Mouse (Mus musculus) left cerebral cortex, postnatal 4 days (tissue): Measurements from ENCODE around the gene Tbc1d2. TPM values are rescaled to one million over a fixed set of nuclear protein-coding genes. Genes with fewer than 3 reads are reported as not detected.
A peak's percentile ranks its signal among the peaks of the same experiment; 100 is the strongest.
"Not testable (repeated sequence)": the region's sequence is repeated elsewhere in the genome, so short reads cannot be mapped to it uniquely, and the experiment has no call there.

Experiments used
- DNase-seq: peaks from one replicate; pipeline ENCODE4 v3.0.0-alpha.2; 2022
- intact Hi-C: fragments of 180-260 bp; cut with DNase I; formaldehyde crosslinking; loops from one replicate; pipeline ENCODE4 v1.15.1; 2025
- total RNA-seq, 2 experiments: library from RNA; stranded (reverse); gene quantifications; 2 replicates each; pipeline ENCODE4 v1.2.3; 2021

The Tbc1d2 gene
- total RNA-seq, 2 experiments from 2014 or later, result 1.3 to 1.4 TPM

- no peak for DNase-seq
- intact Hi-C loops, result no loop called here
These were observed 6.3 kb downstream of the Tbc1d2 start for GRCm38 (mm10) chr4:46643676-46644112.

DNA sequence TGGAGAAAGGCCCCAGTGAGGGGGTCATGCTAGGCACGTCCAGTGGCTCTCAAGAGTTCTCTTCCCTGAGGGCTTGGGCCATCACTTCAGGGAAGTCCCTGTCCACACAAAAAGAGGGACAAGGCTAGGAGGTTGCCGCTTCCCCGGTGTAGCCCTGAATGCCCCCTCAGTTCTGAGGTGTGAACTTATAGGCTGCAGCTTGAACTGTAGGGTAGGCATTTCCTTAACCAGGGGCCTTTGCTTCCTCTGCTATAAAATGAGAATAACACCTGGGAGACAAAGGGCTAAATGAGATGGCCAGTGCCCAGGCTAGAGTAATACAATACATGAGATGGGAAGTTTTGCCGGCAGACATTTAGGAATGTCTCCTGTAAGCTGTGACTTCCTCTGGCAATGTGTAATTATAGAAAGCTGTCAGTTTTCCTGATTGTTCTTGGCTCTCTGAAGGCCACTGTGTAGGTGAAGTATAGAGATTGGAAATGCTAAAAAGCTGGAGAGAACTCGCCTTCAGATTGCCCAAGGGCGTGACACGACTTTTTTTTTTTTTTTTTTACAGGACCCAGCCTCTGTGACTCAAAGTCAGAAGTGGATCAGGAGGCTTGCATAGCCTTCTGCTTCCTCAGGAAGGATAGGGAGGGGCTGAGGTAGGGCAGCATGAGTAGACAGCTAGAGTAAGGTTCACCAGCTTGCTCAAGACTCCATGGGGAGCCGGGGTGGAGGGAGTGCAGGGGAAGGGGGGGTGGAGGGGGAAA, 6.9 kb downstream of the Tbc1d2 start:
- no peak for DNase-seq
- intact Hi-C loops, result no loop called here

DNA sequence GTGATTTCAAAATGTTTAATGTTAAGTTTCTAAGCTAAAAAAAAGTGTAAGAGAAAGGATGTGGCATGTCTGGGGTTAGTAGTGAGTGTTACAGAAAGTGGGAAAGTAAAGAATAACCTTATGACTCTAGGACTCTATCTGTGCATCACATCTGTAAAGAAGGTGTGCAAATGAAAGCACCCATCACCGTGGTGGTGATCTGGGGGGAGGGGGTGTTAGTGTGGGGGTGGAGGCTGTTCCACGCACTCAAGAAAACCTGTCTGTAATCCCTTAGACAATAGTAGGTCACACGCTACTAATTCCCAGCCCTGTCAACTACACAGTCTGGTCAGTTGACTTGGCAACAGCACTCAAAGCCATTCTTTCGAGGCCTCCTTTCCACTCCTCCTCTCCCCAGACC, 8.7 kb downstream of the Tbc1d2 start:
- DNase-seq, result no peak
- intact Hi-C loops, result no loop called here

GRCm38 (mm10) chr4:46639866-46640265, 10.1 kb downstream of the Tbc1d2 start:
- DNase-seq, result no peak
- intact Hi-C loops, result no loop called here

DNA sequence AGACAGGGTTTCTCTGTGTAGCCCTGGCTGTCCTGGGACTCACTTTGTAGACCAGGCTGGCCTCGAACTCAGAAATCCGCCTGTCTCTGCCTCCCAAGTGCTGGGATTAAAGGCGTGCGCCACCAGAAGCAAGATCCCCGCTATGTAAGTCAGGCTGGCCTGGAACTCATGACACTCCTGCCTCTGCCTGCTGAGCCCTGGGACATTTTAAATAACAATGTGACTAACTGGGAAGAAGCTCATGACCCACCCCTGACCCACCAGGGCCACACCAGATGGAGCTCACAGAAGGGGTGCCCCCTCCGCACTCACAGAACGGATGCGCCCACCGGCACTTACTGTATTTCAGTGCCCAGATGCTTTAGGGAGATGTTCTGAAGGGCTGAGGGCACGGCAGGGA, 12.8 kb downstream of the Tbc1d2 start:
- intact Hi-C loops, DNase-seq: not testable (repeated sequence)

- DNase-seq, result no peak
- intact Hi-C loops, result no loop called here
These were observed 14.1 kb downstream of the Tbc1d2 start for GRCm38 (mm10) chr4:46635702-46636430.

- no peak for DNase-seq
- intact Hi-C loops, result no loop called here
These were observed 15.1 kb downstream of the Tbc1d2 start for GRCm38 (mm10) chr4:46634881-46635280.

- DNase-seq, intact Hi-C loops: not testable (repeated sequence)
These were observed 16.4 kb downstream of the Tbc1d2 start for GRCm38 (mm10) chr4:46633565-46633964.

- intact Hi-C loops, result no loop called here
These were observed 17.5 kb downstream of the Tbc1d2 start for GRCm38 (mm10) chr4:46632465-46632864.

DNA sequence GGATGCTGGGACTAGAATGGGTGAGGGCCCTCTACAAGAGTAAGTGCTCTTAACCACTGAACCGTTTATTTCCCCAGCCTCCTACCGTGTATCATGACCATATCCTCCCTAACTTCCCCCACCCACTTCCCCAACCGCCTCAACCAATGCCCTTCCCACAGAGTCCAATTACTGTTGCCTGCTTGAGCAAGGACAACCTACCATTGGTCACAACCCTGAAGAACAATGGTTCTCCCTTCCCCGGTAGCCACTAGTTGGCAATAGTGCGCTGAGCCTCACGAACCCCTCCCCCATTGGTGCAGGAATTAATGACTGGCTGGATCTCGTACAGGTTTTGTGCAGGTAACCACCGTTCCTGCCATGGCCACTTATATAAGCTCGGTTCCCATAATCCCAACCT, 19.6 kb downstream of the Tbc1d2 start:
- intact Hi-C loops, result no loop called here
- DNase-seq, result no peak

More at GRCm38 (mm10) chr4:46632465-46632864, 17.5 kb downstream of the Tbc1d2 start:
- no peak for DNase-seq

DNA sequence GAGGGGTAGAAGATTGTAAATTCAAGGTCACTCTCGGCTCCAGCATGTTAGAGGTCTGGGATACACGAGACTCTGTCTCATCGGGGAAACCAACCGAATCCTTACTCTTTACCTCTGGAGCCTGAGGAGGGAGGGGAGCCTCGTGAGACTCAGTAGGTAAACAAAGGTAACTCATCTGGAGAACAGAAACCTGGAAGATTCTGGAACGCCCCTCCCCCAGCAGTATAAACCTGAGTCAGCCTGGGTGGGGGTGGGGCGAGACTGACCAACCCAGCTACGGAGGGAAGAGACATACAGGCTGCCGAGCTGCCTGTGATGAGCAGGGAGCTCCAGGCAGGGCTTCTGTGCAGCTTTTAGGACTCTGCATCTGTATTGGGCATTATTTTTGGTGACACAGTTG, 21.1 kb downstream of the Tbc1d2 start:
- intact Hi-C loops, result no loop called here
- no peak for DNase-seq

- DNase-seq, result no peak
- intact Hi-C loops, result no loop called here
These were observed 21.9 kb downstream of the Tbc1d2 start for GRCm38 (mm10) chr4:46628081-46628480.

DNA sequence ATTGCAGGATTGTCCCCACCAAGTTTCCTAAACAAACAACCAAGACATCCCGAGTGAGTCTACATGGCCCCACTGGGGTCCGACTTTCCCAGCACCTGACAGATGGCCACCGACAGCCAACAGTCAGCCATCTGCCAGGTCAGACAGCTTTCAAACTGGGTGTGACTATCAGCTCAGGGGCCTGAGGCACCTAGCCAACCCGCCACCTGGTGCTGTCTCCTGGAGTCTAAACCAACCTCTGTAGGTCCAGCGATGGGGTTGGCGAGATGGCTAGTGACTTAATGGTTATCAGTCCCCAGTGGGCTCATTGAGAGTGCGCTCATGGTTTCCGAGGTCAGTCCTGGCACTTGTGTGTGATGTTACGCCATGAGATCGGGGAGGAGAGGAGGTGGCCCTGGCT, 24.9 kb downstream of the Tbc1d2 start:
- intact Hi-C loops, result no loop called here
- peak; percentile 91 for DNase-seq

DNA sequence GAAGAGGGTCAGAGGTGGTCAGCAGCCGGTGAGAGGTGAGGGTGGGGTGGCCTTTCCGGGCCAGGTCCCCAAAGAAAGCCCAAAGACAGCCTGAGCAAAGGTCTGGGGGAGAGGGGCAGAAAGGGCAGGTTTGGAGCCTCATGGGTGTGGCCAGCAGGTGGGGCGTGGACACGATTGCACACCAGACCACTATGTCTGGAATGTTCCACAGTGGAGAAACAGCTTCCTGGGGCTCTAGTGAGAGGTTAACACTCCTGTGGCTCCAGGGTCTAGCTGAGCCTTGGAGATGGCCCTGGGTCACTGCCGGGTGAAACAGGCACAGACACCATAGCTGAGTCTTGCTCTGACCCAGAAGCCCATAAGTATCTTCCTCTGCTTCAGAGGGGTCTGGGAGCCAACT, 27.0 kb downstream of the Tbc1d2 start:
- intact Hi-C loops, result no loop called here
- DNase-seq, result no peak

GRCm38 (mm10) chr4:46620946-46621345, 29.1 kb downstream of the Tbc1d2 start:
- intact Hi-C loops, result no loop called here
- DNase-seq, result no peak

- intact Hi-C loops, result no loop called here
These were observed 29.7 kb downstream of the Tbc1d2 start for GRCm38 (mm10) chr4:46620330-46620729.

DNA sequence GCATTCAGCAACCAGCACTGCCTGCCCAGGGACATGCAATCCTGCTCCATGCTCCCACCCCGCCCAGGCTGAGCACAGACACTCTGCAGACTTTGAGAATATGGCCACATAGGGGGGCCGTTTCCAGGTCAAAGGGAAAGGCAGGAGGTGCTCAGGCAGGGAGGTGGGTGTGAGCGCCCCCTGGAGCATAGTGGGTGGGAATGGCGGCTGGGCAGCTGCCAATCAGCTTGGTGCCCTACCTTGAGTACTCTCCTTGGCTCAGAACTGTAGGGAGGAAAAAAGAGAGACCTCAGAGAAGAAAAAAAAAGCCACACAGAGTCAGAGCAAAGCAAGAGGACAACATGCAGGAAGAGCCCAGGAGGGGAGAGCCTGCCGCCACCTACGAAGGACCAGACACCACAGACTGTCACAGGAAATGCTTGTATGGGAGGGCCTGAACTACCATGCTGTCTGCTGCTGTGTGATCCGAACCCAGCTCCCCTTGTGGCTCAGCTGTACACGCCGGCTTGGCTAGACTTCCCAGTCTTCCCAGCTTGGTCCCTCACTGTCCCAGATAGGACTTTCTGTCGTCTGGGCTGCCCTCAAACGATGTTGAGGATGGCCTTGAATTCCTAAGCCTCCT, 31.7 kb downstream of the Tbc1d2 start:
- no peak for DNase-seq
- intact Hi-C loops, result no loop called here

More at GRCm38 (mm10) chr4:46620330-46620729, 29.7 kb downstream of the Tbc1d2 start:
- peak; percentile 46 for DNase-seq

GRCm38 (mm10) chr4:46617408-46617807, 32.6 kb downstream of the Tbc1d2 start:
- DNase-seq, result no peak
- intact Hi-C loops, result loop anchor here (2.0 kb wide), 1 partner anchor 39 kb away; no protein-coding TSS in a partner anchor

- no peak for DNase-seq
- intact Hi-C loops, result loop anchor here (5.0 kb wide), 1 partner anchor 423 kb away; no protein-coding TSS in a partner anchor
These were observed 35.4 kb downstream of the Tbc1d2 start for GRCm38 (mm10) chr4:46614641-46615040.

DNA sequence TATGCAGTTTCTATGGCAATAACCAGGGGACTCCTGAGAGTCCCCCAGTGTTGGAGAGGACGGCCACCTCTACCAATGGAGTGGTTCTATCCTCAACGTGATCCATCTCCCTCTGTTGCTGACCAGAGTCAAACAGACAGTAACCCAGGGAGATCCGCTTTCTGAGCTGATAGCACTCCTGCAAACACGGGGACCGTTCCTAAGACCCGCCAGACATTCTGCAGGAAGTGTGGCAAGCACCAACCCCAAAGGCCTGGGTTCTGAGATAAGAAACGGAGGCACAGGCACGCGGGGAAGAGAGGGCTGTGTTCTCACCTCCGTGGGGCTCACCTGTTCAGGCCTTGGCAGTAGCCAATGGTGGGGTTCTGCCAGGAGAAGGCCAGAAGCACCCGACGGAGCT, 36.4 kb downstream of the Tbc1d2 start:
- no peak for DNase-seq
- intact Hi-C loops, result loop anchor here (5.0 kb wide), 1 partner anchor 424 kb away; no protein-coding TSS in a partner anchor

DNA sequence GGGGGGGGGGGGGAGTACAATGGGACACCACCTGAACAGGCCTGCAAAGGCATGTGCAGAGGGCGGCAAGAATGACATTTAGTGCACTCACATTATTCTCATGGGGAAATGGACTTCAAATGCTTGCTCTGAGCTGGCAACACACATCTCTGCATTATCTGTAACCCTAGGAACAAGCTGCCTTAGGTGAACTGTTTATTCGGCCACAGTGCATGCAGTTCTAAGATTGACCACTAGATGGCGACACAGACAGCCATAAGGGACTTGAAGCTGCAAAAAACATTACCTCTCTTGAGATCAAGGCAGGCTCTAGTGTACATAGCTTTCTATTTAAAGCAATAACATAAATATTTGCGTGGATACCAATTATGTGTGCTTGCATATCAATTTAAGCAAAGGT, 38.8 kb downstream of the Tbc1d2 start:
- peak; percentile 84 for DNase-seq
- intact Hi-C loops, result loop anchor here (5.0 kb wide), 1 partner anchor 426 kb away; no protein-coding TSS in a partner anchor
